Mouse (Mus musculus): Measurements from ENCODE around the gene Ube2a.

Gene Ube2a

GRCm38 (mm10) chrX:36874178-36874696 lies 537 bp downstream of the Ube2a start:
- POLR2A ChIA-PET = no interaction called here
- CTCF ChIA-PET = no interaction called here

GRCm38 (mm10) chrX:36874704-36875128 lies 1.0 kb downstream of the Ube2a start:
- ChIA-PET CTCF (no interaction called here), POLR2A (interaction anchor here in 1 of 4 experiments (0.9 kb wide), 1 partner anchor 210 kb away, joined by 3 read pairs; the partner anchor contains the start of gene Rpl39)

DNA sequence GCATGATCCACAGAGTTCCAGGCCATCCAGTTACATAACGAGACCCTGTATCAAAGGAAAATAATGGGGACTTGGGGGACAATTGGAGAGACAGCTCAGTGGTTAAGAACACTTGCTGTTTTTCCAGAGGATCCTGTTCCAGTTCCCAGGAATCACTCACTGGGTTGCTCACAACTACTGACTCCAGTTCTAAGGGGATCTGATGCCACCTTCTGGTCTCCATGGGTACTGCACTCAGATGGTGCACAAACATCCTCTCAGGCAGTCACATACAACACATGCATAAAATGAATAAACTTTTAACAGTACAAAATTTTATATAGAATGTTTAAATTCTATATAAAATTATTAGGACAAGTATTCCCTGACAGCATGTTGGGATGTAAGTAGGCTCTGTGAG lies 11.0 kb downstream of the Ube2a start:
- ChIA-PET POLR2A (interaction anchor here in 2 of 4 experiments (0.6 to 2.3 kb wide), 3 partner anchors 12 to 292 kb away, joined by 3 to 4 read pairs (median 3); no protein-coding TSS in a partner anchor), CTCF (interaction anchor here in 1 of 4 experiments (0.8 kb wide), 1 partner anchor 51 kb away, joined by 5 read pairs; no protein-coding TSS in a partner anchor)

DNA sequence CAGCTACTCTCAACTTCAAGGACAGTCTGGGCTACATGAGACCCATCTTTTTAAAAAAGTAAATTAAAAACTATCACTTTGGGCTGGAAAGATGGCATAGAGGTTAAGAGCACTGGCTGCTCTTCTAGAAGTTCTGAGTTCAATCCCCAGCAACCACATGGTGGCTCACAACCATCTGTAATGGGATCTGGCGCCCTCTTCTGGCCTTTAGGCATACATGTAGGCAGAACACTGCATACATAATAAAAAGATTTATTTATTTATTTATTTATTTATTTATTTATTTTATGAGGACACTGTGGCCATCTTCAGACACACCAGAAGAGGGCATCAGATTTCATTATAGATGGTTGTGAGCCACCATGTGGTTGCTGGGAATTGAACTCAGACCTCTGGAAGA lies 25.2 kb downstream of the Ube2a start:
- ChIA-PET POLR2A (interaction anchor here in 1 of 4 experiments (1.0 to 1.4 kb wide), 2 partner anchors 13 to 186 kb away, joined by 3 to 4 read pairs; partner anchors contain the start of gene Rpl39), CTCF (interaction anchor here in 1 of 4 experiments (0.5 kb wide), 1 partner anchor 18 kb away, joined by 3 read pairs; no protein-coding TSS in a partner anchor)

DNA sequence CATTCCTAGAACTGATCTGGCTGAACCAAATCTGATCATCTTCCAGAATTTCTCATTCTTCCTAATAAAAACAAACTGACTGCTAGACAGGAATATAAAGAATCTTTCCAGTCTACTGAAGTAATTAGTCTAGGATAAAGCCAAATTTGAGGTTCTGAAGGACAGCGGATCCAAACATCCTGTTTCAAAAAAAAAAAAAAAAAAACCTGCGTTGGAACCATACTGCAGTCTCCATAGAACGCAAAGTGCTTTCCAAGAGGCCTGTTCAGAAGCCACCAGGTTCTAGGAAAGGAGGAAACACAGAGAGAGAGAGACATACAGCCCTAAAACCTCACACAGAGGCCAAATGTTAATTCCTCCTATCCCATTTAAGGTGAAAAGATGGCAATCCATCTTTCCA lies 28.0 kb downstream of the Ube2a start:
- ChIA-PET CTCF (no interaction called here), POLR2A (interaction anchor here in 2 of 4 experiments (0.6 to 3.0 kb wide), 3 partner anchors 146 to 257 kb away, joined by 3 to 11 read pairs (median 5); partner anchors contain the start of gene Akap17b (in 1 of the 2))

DNA sequence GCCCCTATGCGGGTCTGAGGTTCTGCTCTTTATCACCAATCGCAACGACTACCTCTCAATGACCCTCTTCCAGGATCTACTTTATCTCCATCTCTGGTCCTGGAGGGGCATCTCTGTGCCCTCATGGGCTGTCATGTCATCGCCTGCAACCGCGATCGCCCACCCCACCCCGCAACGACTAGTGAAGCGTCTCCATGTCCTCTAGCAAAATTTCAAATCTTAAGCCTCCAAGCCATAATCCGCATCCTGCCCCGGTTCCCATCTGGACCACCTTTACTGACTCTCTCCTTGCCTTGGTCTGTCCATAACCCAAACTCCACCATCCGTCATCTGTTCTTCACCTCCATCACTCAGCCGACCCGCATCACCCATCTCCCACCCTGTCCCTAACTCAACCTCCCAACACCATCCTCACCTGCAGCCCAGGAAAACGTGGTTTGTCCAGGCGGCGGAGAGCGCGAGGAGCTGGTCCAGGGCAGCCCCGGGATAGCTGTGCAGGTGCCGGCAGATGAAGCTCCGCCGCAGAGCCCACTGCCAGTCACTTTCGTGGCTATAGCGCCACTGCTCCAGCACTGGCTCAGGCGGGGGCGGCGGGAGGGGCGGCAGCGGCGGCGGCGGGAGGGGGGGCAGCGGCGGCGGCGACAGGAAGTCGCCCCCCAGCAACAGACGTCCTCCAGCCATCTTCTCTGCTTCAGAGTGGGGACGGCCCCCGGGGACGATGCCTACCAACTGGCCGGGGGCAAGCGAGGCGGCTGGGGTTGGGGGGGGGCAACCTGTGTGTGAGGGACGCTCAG lies 28.8 kb downstream of the Ube2a start, which contains the start of gene Nkrf:
Nkrf (minus strand) TSS at position 579 of the 794 bp plus-strand sequence.
- CTCF ChIA-PET = interaction anchor here in 2 of 4 experiments (0.6 to 0.9 kb wide), 5 partner anchors 60 to 389 kb away, joined by 3 to 5 read pairs (median 3); no protein-coding TSS in a partner anchor
- POLR2A ChIA-PET = interaction anchor here in 3 of 4 experiments (0.5 to 3.0 kb wide), 18 partner anchors 9 to 574 kb away, joined by 3 to 11 read pairs (median 4); partner anchors contain the start of genes Rpl39 (in 3 of the 3), Akap17b (in 1 of the 3), Lonrf3 (in 1 of the 3) and Nkap (in 1 of the 3)

DNA sequence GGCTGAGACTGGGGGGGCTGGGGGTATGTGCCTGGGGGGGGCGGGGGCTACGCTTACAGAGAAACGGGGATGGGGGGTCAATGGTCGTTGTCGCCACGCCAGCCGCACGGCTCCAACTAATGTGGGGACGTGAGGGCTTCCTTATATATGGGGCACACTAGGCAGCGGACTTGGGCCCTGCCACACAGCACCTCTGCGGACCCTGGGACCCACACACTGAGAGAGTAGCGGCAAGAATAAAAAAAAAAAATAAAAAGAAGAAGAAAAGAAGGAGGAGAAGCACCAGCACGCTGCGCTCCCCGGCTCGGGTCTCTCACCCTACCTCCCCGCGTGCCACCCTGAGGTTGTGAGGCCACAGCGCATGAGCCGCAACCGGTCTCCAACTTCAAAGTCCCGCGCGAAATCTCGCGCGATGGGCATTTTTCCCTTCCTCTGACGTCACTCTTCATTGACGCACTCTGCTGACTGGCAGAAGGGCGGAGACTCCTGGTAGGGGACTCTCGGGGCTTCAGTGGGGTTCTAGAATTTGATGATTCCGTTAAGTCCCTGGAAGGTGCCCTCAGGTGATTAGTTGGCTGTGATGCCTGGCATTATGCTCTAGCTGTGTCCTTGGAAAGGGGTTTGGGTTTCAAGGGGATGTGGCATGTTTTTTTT lies 29.5 kb downstream of the Ube2a start:
- ChIA-PET CTCF (interaction anchor here in 2 of 4 experiments (0.7 to 0.9 kb wide), 3 partner anchors 129 to 390 kb away, joined by 3 to 5 read pairs (median 5); no protein-coding TSS in a partner anchor), POLR2A (interaction anchor here in 3 of 4 experiments (0.6 to 3.0 kb wide), 22 partner anchors 9 to 575 kb away, joined by 3 to 11 read pairs (median 3); partner anchors contain the start of genes Rpl39 (in 3 of the 3), Akap17b (in 2 of the 3), Lonrf3 (in 1 of the 3) and Nkap (in 1 of the 3))

- CTCF ChIA-PET = no interaction called here
- POLR2A ChIA-PET = interaction anchor here in 1 of 4 experiments (0.6 kb wide), 1 partner anchor 579 kb away, joined by 6 read pairs; no protein-coding TSS in a partner anchor
Observed at GRCm38 (mm10) chrX:36906539-36906938, 32.8 kb downstream of the Ube2a start.

DNA sequence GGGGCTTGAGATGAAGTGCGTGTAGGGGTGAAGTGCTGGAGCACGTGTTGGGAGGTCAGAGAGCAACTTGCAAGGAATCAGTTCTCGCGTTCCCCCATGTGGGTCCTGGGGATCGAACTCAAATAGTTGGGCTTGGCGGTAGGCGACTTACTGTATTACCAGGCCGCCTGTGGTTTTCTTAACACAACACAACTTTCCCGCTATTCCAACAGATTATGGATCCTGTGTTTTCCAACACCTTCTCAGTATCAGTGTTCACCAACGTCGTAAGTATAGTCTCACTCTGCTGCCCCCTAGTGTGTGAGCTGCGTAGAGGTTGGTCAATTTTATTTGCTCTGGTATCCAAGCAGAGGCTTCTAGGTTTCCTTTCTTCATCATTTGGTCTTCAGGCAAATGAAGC lies 37.6 kb downstream of the Ube2a start:
- ChIA-PET POLR2A (interaction anchor here in 2 of 4 experiments (1.0 kb wide), 2 partner anchors 13 to 116 kb away, joined by 3 read pairs; partner anchors contain the start of gene Slc25a5 (in 1 of the 2)), CTCF (interaction anchor here in 3 of 4 experiments (0.5 to 1.4 kb wide), 6 partner anchors 9 to 315 kb away, joined by 3 to 6 read pairs (median 3); partner anchors contain the start of gene Akap17b (in 1 of the 3))

- ChIA-PET POLR2A (no interaction called here), CTCF (interaction anchor here in 1 of 4 experiments (0.6 kb wide), 1 partner anchor 19 kb away, joined by 3 read pairs; no protein-coding TSS in a partner anchor)
Observed at GRCm38 (mm10) chrX:36917749-36918148, 44.0 kb downstream of the Ube2a start.

GRCm38 (mm10) chrX:36921346-36921745 lies 47.6 kb downstream of the Ube2a start:
- ChIA-PET POLR2A (no interaction called here), CTCF (interaction anchor here in 1 of 4 experiments (1.3 kb wide), 1 partner anchor 10 kb away, joined by 3 read pairs; no protein-coding TSS in a partner anchor)

GRCm38 (mm10) chrX:36928791-36929190 lies 55.1 kb downstream of the Ube2a start:
- ChIA-PET POLR2A (no interaction called here), CTCF (interaction anchor here in 1 of 4 experiments (1.4 kb wide), 1 partner anchor 94 kb away, joined by 3 read pairs; no protein-coding TSS in a partner anchor)

- POLR2A ChIA-PET = no interaction called here
- CTCF ChIA-PET = interaction anchor here in 3 of 4 experiments (0.6 to 1.4 kb wide), 3 partner anchors 93 to 285 kb away, joined by 3 read pairs; partner anchors contain the start of gene Akap17b (in 1 of the 3)
Observed at GRCm38 (mm10) chrX:36929694-36930093, 56.0 kb downstream of the Ube2a start.

DNA sequence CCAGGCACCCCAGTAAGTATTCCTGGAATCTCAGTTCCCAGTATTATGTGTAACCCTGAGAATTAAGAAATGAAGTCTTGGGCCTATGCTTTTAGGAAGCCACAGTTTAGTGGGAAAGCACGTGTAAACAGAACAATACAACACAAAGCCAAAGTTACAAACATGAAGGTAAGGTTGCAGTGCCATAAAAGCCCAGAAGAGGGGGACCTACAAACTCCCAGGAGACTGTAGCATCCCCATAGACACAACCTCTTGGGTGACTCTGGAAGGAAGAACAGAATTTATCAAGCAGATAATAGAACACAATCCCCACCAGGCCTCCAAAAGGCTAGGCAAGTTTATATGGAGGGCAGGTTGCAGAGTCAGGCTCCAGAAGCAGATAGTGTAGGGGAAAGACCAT lies 56.9 kb downstream of the Ube2a start:
- POLR2A ChIA-PET = no interaction called here
- CTCF ChIA-PET = no interaction called here

All from embryonic stem cell, embryonic (primary cell).